Mouse (Mus musculus) liver, embryonic 14.5 days (tissue): ENCODE results near the gene Galntl5.

Source experiments
- CTCF ChIP-seq: IDR thresholded peaks from 2 replicates; pipeline ENCODE4 v1.5.1; 2016; ENCODE audit warnings: antibody characterized with exemption, low read depth, control low read depth
- EP300 ChIP-seq: IDR thresholded peaks from 2 replicates; pipeline ENCODE4 v1.6.1; 2016; ENCODE audit warnings: antibody characterized with exemption, low read depth

DNA sequence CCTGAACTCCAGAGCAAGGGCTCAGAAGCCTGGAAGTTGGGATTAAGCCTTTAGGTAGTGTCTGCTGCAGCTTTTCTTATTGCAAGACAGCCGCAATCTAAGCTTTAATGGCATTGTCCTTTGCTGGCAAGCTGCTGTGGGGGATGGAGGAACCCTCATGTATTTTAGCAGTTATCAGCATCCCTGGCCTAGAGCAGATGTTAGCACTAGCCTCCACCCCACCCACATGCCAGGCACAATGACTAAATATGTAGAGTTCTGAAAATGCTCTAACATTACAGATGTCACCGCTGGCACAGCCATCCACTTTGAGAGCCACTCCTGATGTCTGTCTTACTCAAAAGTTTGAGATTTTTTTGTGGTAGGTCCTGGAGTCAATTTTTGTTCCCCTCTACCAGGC lies 75.4 kb downstream of the Galntl5 start:
- TF ChIP-seq CTCF (no peak), EP300 (no peak)
